Mouse (Mus musculus) layer of hippocampus, postnatal 36 days (tissue): ENCODE results near the gene Maml2. TPM values are rescaled to one million over a fixed set of nuclear protein-coding genes. Genes with fewer than 3 reads are reported as not detected.
A peak's percentile ranks its signal among the peaks of the same experiment; 100 is the strongest.

Experiments used
- DNase-seq, 2 experiments: peaks; one replicate each; pipeline ENCODE4 v3.0.0; 2022
- total RNA-seq, 2 experiments: library from RNA; stranded (reverse); gene quantifications; 2 replicates each; pipeline ENCODE4 v1.2.3; 2021

Maml2 gene
- total RNA-seq, 2 experiments from 2014 or later, result 21.2 to 28.9 TPM

DNA sequence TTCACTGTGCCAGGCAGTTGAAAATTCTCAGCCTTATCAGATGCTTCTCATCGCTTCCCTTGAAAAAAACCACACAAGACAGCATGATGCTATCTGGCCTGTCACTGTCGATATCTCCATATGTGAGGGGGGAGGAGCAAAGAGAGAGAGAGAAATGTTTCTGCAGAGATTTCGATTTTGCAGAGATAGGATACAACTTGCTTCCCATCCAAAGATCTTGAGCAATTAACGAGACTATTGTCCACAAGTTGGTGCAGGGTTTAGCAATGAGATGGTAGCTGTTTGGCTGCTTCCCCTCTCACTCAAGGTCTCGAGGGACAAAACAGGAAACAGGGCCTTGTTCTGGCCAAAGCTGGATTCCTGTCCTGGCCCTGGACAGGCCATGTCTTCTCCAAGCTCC lies 276.3 kb downstream of the Maml2 start:
- DNase-seq, result no peak

DNA sequence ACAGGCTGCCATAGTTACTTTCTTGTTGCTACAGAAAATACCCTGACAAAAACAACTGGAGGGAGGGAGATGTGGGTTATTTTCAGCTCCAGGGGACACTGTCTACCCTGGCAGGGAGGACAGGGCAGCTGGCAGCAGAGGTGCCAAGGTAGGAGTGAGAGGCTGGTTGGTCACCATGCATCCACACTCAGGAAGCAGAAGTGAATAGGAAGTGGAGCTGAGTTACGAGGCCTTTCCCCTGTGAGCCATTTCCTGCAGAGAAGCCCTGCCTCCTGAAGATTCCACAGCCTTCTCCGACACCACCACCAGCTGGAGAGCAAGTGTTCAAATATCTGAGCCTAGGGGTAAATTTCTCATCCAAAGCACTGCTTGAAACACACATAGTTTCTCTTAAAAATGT lies 277.2 kb downstream of the Maml2 start:
- no peak for DNase-seq

DNA sequence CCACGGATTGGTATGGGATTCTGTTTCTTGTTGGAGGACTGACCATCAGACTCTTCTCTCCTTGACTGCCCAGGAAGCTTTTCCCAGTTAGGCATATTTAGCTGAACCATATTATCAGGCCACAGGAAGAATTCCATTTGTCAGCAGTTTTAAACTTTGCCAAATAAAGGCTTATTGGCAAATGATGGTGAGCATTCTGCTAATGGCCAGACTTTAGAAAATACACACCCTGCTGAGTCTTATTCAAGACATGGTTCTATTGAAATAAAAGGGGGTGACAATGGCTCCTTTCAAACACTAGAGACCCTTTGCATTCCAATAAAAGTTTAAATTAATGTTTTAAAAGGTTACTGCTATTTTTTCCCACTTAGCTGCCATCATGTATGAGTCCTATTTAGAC lies 279.4 kb downstream of the Maml2 start:
- DNase-seq, result no peak

DNA sequence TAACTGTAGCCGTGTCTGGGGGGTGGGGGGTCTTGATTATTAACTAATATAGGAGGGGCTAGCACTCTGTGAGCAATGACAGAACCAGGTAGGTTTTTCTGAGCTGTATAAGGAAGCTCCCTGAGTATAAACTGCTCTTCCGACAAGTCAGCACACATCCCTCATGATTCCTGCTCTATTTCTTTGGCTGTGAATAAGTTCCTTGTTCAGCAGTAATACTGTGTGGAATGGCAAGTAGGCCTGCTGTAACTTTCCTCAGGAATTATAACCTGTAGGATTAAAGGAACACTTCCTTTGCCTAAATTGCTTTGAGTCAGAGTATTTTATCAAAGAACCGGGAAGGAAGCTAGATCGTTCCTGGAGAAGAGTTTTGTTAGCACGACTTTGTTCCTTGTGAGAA lies 283.4 kb downstream of the Maml2 start:
- no peak for DNase-seq

DNA sequence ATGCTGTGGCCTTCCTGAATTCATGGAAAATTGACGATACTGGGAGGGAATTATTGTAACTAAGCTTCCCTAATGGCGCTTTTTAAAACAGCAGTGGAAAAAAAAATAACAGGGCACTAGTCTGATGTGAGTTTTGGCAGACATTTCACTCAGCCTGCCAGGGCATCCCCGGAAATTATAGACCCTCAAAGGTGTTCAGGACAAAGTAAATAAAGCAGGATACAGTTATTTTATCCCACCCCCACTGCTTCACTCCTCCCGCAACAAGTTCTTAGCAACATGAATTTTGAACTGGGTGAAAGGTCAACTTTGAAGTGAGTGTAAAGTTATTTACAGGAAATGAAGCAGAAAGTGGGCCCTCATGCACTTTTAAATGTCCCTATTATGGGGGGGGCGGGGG lies 286.2 kb downstream of the Maml2 start:
- no peak for DNase-seq

DNA sequence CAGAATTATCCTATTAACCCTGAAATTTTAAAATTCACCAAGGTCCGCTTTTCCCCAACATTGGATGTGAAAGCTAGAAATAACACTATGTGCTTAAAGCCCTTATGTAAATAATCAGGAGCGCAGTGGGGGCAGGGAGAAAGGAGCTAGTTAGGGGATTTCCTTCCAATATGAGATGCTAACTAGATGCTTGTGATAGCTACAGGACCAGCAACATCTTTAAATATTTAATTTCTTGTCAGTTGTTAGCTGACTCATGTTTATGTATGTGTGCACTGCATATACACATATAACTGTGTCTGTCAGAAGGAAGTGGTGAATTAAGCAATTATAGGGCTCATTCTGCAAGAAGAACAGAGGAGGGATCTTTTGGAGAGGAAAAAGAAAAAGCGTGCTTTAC lies 286.7 kb downstream of the Maml2 start:
- no peak for DNase-seq

DNA sequence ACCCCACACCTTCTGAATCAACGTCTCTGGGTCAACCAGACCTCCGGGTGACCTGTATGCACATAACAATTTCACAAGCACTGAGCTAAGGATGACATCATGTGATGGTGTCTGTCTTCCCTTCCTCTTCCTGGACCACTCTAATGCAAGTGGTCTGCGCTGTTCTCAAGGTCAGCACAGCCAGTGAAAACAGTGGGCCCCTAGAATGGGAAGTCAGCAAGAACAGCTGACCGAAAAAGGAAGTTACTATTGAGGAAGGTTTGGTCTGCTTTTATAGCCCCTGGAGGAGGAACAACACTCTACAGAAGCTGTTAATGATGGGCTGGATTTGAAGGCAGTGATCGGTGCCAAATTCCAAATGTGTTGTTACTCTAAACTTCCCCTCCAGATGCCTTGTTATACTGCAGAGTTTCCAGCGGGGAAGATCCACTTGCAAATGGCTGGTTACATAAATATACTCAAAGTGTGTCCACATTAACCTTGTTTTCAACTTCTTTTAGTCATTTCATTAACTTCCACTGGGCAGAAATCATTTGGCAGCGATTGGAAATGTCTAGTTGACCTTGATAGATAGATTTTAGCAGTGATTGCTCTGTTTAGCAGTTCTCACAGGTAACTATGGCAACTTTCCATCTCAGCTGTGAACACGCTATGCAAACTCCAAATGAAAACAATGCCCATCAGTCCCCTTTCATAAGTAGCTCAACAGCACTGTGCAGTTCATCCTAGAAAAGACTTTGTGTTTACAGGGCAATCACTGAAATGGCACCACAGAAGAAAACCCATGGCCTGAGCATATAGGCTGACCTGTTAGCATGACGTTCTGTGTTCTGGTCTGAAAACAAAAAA lies 289.6 kb downstream of the Maml2 start:
- no peak for DNase-seq

DNA sequence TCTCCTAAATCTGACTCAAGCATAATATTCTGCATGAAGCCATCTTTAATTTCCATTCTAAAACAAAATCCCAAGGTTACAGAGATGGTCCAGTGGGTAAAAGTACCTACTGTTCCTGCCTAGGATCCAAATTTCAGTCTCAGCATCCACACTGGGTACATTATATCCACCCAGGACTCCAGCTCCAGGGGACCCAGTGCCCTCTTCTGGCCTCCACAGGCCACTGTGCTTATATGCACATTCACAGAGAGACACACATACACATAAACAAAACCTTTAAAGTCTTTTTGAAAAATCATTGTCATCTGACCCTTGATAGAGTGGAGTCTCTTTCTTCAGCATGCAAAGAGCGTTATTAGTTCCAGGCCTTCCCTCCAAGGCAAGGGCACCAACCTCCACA lies 291.0 kb downstream of the Maml2 start:
- no peak for DNase-seq

DNA sequence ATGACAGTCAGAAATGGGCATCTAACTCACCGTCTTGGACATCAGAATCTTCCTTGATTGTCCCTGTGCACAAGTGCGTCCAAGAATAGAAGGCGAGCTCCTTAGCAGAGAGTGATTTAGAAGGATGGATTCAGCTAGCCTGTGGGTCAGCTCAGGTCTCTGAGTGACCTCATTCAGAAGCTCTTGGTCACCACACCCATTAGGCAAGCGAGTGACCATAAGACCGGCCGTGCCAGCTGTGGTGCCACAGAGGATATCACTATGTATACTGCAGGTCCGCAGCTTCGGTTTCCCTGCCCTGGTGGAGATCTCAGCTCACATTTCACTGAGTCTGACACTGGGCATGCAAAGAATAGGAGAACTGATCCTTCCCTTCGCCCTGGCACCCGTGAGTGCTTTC lies 294.9 kb downstream of the Maml2 start:
- DNase-seq, result no peak

DNA sequence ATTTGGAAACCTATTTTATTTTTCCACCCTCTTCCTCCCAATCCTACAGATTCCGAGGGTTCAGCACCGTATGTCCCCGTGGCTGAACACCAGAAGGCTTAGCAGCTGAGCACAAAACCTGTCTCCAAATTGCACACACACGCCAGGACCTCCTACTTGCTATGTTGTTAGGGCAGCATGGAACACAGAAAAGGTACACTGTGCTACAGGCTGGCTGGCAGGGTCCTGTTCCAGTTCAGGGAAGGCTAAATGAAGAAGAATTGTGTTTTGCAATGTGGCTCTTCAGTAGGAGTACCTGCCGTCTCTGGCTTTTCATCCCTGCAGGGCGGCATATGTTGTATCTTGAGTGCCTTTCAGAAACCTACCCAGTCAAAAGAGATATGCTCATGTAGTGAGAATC lies 300.0 kb downstream of the Maml2 start:
- DNase-seq, result peak; percentile 79 to 84

DNA sequence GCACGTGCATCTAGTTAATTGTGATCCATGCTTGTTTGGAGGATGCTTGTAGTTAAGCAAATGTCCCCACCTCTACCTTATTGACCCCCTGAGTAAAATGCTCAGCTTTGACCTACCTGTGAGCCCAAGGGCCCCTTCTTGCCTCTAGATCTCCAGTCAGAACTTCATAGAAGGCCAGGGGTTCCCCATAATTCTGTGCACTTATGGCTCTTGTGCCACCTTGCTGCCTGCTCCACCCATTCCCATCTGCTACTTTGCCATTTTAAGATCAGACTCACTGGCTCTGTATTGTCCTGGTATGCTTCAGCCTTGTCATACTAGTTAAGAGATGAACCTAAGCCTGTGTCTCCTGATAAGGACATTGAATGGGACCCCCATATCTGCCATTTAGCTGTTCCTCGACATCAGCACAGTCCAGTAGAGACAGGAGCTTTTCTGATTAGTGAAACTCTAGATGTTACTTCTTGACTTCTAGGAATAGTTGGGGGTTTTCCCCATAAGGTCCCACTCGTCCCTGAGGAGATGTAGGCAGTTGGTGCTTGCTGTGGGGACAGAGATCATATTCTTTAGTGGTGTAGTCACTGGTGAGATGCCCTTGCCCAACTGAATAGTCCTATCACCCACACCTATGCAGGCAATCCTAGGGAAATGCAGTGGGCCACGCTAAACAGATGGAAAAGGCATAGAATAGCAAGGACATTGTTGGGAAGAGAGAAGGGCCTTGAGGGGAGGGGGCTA lies 301.0 kb downstream of the Maml2 start:
- no peak for DNase-seq

DNA sequence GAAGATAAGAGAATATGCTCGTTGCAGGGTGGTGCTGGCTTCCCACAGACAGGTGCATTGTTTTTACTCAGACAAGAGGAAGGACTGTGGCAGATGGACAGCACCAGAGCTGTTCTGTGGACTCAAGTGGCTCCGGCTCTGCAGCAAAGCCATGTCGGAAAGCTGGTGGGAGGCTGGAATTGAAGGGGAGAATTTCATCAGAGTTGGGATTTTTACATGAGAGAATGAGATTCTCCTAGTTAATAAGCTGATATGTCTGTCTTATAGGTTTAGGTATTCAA lies 301.5 kb downstream of the Maml2 start:
- no peak for DNase-seq

DNA sequence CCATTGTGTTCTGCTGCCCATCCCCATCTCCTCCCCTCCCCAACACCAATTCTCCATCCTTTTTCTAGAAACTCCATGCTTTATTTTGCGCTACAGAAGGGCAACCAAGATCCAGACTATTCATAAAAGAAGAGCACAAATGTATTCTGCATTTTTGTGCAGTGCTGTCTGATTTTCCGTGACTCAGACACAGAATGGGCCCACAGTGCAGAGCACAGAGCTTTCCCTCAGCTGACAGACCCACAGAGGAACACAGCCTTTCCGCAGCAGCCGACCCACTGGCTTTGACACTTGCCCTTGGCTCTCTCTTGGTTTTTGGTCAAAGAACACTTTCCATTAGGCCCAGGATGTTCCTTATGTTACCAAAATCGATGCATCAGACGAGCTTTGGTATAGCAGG lies 302.0 kb downstream of the Maml2 start:
- DNase-seq, result no peak

DNA sequence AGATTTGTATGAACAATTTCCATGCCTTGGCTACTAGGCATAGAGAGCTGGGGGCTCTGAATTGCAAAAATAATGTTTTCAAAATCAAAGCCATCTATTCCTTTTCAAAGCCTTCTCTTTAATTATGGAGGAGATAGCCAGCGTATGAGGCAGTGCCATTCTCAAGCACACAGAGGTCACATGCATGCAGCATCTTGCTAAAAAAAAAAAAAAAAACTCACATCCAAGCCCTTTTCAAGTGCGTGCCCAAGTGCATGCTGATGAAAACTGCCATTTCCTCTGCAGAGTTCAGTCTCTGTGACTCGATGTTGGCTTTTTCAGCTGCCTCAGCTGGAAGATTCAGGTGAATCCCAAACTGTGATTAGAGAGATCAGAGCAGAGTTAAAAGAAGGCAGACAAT lies 304.0 kb downstream of the Maml2 start:
- no peak for DNase-seq

DNA sequence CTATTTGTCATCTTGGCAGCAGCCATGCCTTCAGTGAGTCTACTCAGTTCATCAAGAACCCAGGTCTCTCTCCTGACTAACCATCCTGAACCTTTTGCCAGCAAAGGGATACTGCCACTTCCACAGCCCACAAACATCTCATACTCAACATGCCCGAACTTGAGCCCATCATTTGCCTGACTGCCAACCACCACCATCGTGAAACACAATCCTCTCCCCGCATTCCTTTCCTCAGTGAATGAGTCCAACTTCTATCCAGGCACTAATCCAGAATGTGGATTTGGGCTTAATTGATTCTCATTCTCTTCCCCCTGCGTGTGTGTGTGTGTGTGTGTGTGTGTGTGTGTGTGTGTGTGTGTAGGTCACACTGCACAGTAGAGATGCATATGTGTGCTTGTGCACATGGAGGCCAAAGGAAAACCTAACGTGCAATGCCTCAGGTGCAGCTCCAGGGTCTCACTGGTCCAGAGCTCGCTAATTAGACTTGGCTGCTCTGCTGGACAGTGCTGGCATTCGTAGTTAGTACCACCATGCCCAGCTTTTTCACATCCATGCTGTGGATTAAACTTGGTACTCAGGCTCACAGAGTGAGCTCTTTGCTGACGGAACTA lies 305.9 kb downstream of the Maml2 start:
- no peak for DNase-seq

DNA sequence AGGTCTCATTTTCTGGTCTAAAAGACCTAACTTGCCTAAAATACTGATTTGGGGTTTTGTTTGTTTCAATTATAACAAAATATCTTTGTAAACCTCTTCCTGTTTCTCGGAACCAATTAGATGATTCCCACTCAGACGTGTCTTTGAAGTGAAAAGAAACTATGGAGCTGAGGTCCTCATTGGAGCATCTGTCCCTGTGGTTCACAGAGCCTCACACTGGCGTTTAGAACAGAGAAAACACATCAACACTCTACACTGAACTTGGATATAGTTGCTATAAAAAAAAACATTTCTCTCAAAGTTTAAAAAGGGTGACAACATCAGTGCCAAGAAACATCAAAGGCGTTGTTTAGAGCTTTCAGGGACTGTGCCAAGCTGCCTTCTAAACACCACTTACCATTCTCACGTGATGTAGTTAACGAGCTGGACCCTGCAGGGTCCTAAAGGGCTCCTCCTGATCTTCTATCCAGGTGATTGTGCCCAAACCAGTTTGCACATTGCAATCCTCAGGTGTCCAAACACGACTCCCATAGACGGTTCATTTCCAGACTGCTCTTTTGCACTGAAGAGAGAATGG lies 309.9 kb downstream of the Maml2 start:
- DNase-seq, result no peak

DNA sequence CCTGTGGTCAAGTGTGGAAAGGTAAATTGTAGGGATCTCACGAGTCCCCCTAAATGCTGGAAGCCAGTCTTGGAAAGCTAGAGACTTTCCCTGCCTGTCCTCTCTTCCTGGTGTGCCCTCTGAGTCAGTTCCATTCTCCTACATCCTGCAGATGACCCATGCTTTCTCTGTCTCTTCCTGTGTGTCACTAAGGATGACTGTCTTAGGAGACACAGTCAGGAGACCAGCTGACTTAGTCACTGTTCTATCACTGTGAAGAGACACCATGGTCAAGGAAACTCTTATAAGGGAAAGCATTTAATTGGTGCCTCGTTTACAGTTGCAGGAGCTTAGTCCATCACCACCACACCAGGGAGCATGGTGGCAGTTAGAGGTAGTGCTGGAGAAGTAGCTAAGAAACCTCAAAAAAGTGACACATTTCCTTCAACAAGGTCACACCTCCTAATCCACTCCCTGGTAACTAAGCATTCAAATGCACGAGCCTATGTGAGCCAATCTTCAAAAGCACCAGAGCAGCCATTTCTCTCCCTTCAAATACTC lies 310.8 kb downstream of the Maml2 start:
- DNase-seq, result no peak

DNA sequence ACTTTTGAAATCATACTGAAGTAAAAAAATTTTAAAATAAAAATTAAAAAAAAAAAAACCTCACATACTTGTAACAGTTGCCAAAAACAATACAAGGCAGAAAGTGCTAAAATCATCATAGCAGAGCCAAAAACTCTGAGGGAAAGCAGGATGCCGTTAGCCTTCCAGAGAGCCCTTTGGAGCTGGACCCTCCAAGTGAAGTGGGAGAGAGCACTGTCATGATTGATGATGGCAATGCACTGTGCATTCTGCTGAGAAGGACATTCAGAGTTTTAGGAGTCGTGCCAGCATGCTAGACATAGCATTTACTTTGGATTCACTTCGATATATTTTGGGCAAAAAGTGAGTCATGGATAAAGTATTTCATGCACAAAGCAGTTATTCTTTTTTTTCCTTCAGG lies 313.8 kb downstream of the Maml2 start:
- no peak for DNase-seq

DNA sequence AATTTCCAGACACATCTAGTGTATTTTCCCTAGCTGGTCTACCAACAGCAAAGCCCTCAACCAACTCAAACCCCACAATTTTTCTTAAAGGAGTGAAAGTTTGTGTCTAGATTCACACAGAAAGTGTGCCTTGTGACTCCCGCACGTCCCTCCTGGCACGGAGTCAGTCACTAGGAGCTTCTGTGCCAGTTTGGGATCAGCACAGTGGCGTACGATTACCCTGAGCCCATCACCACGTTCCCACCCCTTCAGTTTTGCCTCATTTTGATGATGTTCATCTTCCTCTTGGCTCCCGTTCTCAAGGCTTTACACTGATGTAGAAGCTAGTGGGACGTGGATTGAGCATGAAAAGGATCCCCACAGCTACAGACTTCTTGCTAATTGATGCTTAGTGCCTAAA lies 314.6 kb downstream of the Maml2 start:
- no peak for DNase-seq

DNA sequence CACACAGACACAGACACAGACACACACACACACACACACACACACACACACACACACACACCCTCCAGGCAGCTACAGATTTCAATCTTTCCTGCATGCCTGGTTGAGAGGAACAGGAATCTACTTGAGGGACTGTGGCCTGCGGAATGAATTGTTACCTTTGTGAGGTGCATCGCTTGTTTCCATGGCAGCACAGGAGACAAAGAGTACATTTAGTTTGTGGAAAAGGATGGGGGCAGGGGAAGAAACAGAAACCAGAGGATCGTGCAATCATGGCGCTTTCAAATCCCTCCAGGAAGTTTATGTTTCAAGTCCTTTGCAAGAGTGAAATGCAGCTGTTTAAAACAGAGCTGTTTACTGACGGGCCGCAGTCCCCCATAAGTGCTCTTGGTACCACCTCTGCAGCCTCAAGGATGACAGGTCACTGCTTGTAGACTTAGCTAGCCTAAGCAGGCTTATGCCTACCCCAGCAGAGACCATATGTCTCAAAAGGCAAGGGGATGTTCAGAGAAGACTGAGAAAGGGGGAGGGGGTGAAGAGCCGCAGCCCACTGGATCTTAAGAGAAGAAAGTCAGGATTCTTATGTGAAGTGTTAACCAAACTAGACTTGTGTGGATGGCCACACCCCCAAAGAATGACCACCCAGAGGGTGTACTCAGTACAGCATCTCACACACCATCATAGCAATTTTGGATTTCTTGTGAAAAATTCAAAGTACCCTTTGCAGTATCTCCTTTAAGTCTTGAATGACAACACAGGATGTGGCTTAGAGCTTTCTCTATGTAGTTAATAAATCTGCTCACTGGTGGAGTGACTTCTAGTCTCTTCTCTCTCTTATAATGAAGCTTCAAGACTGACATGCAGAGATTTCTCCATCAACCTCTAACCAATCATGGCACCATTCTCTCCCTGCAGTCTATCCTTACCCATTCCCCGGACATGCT lies 315.8 kb downstream of the Maml2 start:
- no peak for DNase-seq

DNA sequence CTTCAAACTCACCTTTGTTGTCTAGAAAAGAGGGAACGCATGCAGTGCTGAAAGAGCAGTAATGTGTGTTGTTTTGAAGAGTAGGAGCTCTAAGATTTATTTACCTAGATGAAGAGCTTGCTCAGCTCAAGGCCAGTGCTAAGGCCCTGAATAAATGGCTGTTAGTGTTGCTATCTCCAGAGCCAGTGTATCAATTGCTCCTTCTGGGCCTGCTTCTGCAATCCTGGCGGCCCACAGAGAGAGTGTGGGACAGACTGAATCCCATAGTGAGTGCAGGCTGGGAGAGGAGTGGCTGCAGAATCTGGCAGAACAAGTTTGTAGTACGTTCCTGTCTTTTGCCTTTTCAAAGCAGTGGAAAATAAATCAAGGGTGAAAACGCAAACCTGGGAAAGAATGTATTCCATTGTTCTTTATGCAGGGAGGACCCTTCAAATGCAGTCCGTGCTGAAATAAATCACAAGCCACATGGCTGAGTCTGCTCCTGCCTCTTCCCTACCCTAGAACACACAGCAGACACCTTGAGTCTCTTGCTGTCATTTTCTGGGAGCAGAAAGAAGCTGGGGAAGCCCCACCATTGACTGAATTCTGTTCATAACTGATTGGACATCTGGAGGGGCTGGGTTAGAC lies 318.7 kb downstream of the Maml2 start:
- DNase-seq, result no peak

DNA sequence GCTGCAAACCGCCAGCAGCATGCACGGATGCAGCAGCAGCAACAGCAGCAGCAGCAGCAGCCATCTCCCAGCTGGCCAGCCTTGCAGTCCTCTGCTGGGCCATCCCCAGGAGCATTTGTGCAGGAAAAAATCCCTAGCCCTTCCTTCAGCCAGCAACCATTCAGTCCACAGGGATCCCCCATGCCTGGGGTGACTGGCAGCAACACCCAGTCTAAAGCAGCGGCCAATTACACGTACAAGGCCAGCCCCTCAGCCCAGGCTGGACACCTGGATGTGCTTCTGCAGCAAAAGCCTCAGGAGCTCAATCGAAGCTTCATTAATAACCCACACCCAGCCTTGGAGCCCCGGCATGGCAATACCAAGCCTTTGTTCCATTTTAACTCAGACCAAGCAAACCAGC lies 323.0 kb downstream of the Maml2 start:
- no peak for DNase-seq
